Mouse (Mus musculus) CD4-positive helper T cell, adult 2 months (primary cell): ENCODE measurements around the gene Slc39a10.
"Not testable (repeated sequence)": the region's sequence is repeated elsewhere in the genome, so short reads cannot be mapped to it uniquely, and the experiment has no call there.

Source experiments
- DNase-seq: peaks from one replicate; pipeline ENCODE4 v3.0.0-alpha.2; 2012; ENCODE audit warnings: low read depth, missing footprints, low spot score

Gene Slc39a10

GRCm38 (mm10) chr1:46864175-46864885 is 28.3 kb downstream of the Slc39a10 start:
- no peak for DNase-seq

DNA sequence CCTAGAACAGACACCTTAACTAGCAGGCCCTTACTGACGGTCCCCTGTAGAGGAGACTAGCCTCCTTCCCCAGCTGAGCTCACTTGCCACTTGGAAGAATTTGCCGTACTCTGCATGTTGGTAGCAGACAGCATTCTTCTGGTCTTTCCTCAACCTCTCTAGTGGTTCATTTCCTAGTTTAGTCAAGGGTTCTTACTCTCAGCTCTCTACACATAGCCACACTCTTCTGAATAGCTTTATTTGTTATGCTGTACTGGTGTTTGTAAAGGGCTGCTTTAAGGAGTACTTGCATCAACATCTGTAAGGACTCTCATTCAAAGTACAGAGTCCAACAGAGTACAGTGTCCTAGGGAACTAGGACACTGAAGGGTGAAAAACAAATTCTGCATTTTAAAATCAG is 29.2 kb downstream of the Slc39a10 start:
- DNase-seq, result no peak

- DNase-seq, result no peak
Measured at GRCm38 (mm10) chr1:46860082-46860481, 32.6 kb downstream of the Slc39a10 start.

- no peak for DNase-seq
Measured at GRCm38 (mm10) chr1:46858579-46858978, 34.1 kb downstream of the Slc39a10 start.

- no peak for DNase-seq
Measured at GRCm38 (mm10) chr1:46856498-46856897, 36.2 kb downstream of the Slc39a10 start.

DNA sequence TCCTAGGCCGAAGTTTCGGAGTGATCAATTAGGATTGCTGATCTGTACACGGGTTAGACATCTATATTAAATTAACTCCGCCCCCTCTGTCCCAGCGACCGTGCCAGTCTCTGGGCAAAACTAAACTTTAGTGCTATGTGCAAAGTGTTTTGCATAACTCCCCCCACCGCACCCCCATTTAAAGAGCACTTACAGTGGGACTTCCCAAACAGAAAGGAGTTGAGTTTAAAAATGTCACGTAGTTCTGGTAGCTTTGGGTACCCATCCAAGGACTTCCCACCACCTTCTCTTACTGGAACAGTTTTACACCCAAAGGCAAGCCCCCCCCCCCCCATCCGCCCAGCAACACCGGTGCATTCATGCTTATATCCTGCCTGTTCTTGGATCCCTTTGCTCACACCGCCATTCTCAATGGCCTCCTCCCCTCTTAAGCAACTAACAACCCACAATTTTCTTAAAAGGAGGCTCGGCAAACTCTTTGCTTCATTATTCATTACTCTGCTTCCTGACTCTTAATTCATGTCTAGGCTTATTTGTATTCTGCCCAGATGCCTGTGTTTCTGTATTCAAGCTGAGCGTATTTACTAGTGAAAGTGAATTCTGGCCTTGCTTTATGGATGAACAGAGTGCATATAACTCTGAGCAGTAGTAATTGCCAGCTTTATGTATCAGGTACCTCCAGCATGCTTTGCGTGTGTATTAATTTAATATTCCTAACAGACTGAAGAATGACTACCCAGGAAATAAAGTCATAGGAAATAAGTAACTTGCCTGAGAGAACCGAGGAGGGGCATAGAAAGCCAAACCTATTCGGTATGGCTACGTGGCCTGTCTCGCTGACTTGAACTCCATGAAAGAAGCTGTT is 38.4 kb downstream of the Slc39a10 start:
- no peak for DNase-seq

- peak; percentile 97 for DNase-seq
Measured at GRCm38 (mm10) chr1:46853317-46854035, 39.2 kb downstream of the Slc39a10 start.

DNA sequence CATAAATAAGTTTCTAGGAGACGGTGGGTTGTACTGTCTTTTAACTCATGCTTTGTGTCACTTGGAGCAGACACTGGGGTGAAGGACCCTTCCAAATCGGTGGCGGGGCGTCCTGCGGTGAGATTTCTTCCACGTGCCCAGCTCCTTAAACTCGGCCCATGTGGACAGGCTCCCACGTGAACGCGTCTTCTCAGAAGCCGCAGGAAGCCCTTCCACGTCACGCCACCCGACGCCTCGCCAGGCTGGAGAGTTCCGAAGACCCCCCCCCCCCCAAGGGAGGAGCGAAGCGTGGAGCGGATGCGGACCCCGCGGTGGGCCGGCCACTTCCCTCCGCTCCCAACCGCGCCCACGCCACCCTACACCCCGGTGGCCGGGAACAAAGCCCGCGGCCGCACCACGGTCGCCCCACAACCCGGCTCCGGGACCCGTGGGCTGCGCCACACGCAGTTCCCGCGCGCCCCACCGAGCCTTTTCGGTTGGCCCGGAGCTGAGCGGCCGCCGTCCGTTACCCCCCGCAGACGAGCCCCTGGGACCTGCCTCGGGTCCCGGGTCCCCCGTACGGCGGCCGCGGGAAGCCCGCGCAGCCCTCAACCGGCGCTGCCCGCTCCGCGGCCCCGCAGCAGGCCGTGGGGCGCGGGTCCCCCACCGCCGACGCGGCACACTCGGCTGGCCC is 39.9 kb downstream of the Slc39a10 start:
- DNase-seq, result peak; percentile 85

GRCm38 (mm10) chr1:46852216-46852599 is 40.4 kb downstream of the Slc39a10 start:
- DNase-seq, result no peak

DNA sequence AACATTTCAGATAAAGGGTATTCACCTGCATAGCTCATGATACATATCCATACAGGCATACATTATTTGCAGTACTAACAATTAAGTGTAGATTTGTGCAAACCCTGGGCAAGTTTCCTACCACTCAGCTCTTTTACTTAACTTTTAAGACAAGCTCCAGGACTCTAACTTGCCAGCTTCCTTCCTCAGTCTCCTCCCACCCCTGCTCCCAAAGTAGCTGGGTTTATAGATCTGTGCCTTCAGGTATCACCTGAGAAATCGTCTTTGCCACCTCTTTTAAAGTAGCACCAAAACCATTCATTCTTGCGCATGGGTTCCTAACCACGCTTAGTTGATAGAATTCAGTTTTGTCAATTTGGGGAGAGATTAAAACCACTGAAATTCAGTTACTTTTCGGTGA is 41.1 kb downstream of the Slc39a10 start:
- DNase-seq, result peak; percentile 12

DNA sequence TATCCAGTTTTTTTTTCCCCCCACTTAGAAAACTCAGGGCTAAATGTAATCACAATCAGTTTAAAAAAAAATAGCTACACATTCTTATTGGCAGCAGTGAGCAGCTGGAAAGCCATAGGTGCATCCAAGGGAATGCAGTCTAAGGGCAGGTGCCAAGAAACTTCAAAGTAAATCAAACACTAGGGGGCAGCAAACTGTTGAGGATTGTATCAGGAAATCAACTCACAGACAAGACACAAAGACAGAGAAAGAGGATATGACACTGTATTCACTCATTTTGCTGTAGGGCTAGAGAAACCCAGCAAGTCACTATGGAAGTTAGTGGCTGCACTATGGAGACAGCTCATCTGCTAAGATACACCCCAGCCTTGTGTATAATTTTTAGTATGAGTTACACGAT is 42.9 kb downstream of the Slc39a10 start:
- peak; percentile 85 for DNase-seq

DNA sequence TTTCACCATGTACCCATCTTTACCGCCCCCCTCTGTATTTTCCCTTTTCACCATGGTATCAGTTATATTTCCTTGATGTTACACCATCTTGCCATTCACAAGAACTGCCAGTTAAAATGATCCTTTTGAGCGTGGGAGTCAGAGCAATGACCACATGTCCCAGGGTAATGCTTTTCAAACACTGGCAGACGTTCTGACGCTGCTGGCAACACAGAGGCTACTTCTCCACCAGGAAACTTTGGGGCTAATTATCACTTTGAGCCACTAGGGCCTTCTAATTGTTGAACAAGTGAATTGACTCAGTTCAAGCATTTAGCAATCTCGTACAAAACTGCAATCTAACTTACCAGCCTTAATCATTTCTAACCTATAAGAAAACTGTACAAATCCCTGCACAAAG is 47.4 kb downstream of the Slc39a10 start:
- no peak for DNase-seq

GRCm38 (mm10) chr1:46844281-46844680 is 48.4 kb downstream of the Slc39a10 start:
- no peak for DNase-seq

- DNase-seq, result no peak
Measured at GRCm38 (mm10) chr1:46843406-46843805, 49.2 kb downstream of the Slc39a10 start.

DNA sequence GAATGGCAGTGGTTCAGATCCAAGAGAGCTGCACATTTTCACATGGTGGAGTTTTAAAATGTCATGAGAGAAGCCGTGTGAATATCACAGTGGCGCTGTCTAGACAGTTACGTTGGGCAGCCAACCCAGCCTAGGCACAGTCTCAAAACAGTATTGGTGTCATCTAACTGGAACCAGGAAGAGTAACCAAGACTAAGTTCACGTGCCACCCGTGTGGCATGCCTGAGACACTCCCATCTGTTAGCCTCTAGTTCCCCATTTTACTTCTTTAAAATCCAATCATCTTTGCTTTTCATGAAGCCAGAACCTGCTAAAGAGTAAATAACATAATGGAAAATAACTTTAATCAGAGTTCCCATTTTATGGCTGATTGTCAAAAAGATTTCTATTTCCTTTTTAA is 60.7 kb downstream of the Slc39a10 start:
- DNase-seq, result no peak

DNA sequence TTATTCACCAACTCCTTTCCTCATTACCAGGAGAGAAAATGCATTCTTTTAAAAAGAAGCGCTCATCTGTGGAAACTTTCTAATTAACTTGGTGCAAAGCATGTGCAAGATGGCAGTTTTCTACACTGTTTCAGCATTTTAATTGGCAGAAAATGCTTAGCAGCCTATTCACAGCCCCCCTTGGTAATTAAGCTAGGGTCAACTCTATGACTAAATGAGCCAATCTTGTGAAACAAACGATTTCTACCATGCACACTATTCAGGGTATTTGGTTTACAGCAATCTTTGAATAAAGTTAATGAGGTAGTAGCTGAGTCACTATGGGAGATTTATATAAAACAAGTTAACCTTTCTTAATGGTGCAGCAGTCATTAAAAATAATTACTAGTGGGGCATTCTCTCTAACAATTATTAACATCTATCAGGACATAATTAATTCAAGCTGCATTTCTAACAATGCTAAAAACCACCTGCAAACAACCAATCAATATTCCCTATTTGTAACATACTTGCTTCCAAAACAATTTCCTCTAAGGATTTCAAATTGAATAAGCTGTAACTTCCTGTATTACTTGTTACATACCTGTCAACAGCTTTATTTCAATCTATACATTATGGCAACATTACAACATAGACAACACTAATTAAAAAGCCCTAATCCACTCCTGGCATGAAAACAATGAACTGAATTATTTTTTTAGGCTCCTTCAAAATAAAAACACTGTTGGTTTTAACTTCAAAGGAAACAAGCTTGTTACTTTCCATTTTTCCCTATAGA is 62.4 kb downstream of the Slc39a10 start:
- no peak for DNase-seq

GRCm38 (mm10) chr1:46822256-46822972 is 70.2 kb downstream of the Slc39a10 start:
- DNase-seq, result no peak

DNA sequence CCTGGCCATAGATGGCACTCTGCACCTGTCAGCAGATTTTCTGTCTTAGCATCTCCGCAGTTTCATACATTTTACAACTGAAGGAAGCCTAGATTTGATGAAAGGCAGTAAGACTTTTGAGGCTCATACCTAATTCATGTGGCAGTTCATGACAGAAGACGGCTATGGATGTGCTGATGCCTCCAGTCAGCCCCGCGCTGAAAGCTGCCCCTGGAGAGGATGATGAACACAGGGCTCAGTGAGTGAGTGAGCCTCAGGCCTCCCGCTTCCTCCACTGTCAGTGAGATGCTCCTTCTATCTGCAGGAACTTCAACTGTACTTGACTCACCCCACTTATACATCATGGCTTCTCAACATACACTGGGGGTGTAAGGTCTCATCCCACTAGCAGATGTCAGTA is 74.7 kb downstream of the Slc39a10 start:
- no peak for DNase-seq

GRCm38 (mm10) chr1:46808630-46809029 is 84.0 kb downstream of the Slc39a10 start:
- not testable (repeated sequence) for DNase-seq

DNA sequence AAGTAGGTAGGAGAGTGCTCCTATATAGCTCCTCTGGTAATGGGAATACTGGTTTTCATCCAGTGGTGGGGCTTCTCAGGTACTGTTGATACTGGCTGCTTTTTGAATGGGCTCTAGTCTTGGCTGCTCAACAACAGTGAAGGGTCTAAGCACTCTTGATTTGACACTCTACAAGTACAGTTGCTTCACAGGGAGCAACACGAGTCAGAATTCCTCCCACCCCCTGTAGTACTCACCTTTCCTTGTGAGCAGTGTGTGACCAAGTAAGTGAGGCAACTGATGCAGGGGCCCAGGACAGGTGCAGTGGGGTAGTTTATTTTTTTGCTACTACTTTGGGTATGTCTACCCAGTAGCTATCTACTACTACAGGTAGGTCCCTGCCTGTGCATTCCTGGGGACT is 87.6 kb downstream of the Slc39a10 start:
- no peak for DNase-seq
